Mouse (Mus musculus) stomach, postnatal 0 days (tissue): Measurements from ENCODE around the gene Fbxo4. TPM values are rescaled to one million over a fixed set of nuclear protein-coding genes. Genes with fewer than 3 reads are reported as not detected.

Experiments
- ATAC-seq: fragments of 200-750 bp; cut with Nextera tagmentation; 2 replicates; pipeline ENCODE4 v1.8.0; 2017; ENCODE audit not compliant: low FRiP score, low TSS enrichment
- DNase-seq: peaks from one replicate; pipeline ENCODE4 v3.0.0-alpha.2; 2016; ENCODE audit warnings: low spot score
- H3K27ac ChIP-seq: fragments of 300-500 bp; sonication (generic); replicated peaks from 2 replicates; pipeline ENCODE4 v1.5.1; 2014; ENCODE audit warnings: mild to moderate bottlenecking, control low read depth
- H3K27me3 ChIP-seq: fragments of 300-500 bp; sonication (generic); 2 replicates; pipeline ENCODE4 v1.6.1; 2014; ENCODE audit warnings: low read length; ENCODE audit not compliant: control insufficient read depth, insufficient read depth
- H3K36me3 ChIP-seq: fragments of 300-500 bp; sonication (generic); 2 replicates; pipeline ENCODE4 v1.6.1; 2014; ENCODE audit warnings: low read length, mixed read lengths; ENCODE audit not compliant: control insufficient read depth, insufficient read depth
- H3K4me1 ChIP-seq: fragments of 300-500 bp; sonication (generic); replicated peaks from 2 replicates; pipeline ENCODE4 v1.6.1; 2014; ENCODE audit warnings: antibody characterized with exemption; ENCODE audit not compliant: control insufficient read depth, insufficient read depth
- H3K4me2 ChIP-seq: fragments of 300-500 bp; sonication (generic); replicated peaks from 2 replicates; pipeline ENCODE4 v1.6.1; 2014; ENCODE audit warnings: low read depth, mild to moderate bottlenecking, control low read depth, moderate library complexity
- H3K4me3 ChIP-seq: fragments of 300-500 bp; sonication (generic); 2 replicates; pipeline ENCODE4 v1.5.1; 2014; ENCODE audit warnings: low read depth, low read length, control low read depth
- H3K9ac ChIP-seq: fragments of 300-500 bp; sonication (generic); 2 replicates; pipeline ENCODE4 v1.6.1; 2014; ENCODE audit warnings: mild to moderate bottlenecking, low read length, control low read depth, mixed read lengths
- H3K9me3 ChIP-seq: fragments of 300-500 bp; sonication (generic); 2 replicates; pipeline ENCODE4 v1.6.1; 2016; ENCODE audit warnings: low read length; ENCODE audit not compliant: control insufficient read depth
- CTCF ChIP-seq: IDR thresholded peaks from 2 replicates; pipeline ENCODE4 v1.5.1; 2016; ENCODE audit warnings: antibody characterized with exemption, low read depth, mild to moderate bottlenecking, moderate library complexity
- EP300 ChIP-seq: optimal IDR thresholded peaks from 2 replicates; pipeline ENCODE3; 2016; ENCODE audit warnings: antibody characterized with exemption
- whole genome bisulfite sequencing: fragments of 180-500 bp; shearing (Covaris S2); extraction: QIAGEN DNeasy Blood & Tissue Kit; methylation state at CpG from one replicate; pipeline ENCODE4 v1.1.7; 2014; 5-methylcytosine and 5-hydroxymethylcytosine counted together
- polyA plus RNA-seq: library from polyadenylated mRNA; unstranded; fragments of >200 nt; fragmentation: Nextera tagmentation; extraction: Ambion mirVana; gene quantifications from 2 replicates; pipeline ENCODE4 v1.2.1, GENCODE M21; 2015

Fbxo4 gene
- polyA plus RNA-seq, 1 experiment from 2014 or later = 17.3 TPM

DNA sequence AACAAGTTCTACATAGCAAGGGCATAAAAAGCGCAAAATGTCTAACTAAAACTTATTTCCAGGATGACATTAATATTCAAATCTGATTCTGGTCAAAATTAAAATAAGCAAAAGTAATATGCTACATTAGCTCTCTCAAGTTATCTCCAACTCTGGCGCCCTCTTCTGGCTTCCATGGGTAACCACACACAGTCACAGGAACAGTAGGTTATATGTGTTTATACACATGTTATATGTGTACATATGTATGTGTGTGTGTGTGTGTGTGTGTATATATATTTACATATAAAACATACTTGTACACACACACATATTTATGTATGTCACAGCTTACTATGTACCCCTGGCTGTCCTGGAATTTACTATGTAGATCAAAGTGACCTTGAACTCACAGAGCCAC lies 8.6 kb upstream of the Fbxo4 start:
- Histone ChIP-seq H3K9ac (no peak overlapping the region), H3K27ac (no peak overlapping the region), H3K4me1 (no peaks in the 10 kb centered on the region), H3K9me3 (no peaks in the 10 kb centered on the region), H3K4me2 (no peak overlapping the region), H3K27me3 (no peaks in the 10 kb centered on the region), H3K4me3 (no peak overlapping the region), H3K36me3 (peaks cover 21% of the 10 kb centered on the region)
- WGBS = 58% methylated on average over 2 of the region's 2 CpGs
- TF ChIP-seq EP300 (no peak), CTCF (peak; percentile 80)
- ATAC-seq (no peak), DNase-seq (peak; percentile 36)

DNA sequence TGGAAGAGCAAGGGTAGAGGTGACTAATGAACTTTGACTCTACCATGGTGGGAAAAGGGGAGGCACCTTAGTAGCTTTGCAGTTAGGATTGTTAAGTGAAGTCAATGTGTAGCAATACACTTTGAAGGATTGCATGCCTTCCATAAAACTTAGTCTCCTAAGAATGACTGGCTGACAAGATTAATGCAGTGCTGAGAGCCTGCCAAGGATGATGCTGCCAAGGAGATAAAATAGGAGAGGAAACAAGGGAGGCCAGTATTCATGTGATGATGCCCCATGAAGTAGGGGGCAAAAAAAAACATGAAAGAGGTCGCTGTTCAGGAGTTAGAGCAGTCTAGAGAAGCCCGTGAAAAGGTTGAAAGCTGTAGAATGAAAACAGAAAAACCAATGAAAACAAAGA lies 5.5 kb upstream of the Fbxo4 start:
- Histone ChIP-seq H3K27me3 (no peaks in the 10 kb centered on the region), H3K9ac (no peak overlapping the region), H3K4me2 (no peak overlapping the region), H3K36me3 (peaks cover 9% of the 10 kb centered on the region; the same call in 1 of the 2 replicates), H3K4me3 (no peak overlapping the region), H3K27ac (no peak overlapping the region), H3K4me1 (no peaks in the 10 kb centered on the region), H3K9me3 (no peaks in the 10 kb centered on the region)
- DNase-seq (no peak), ATAC-seq (no peak)
- 86% methylated on average over 2 of the region's 2 CpGs for WGBS
- no peak for TF ChIP-seq CTCF
- no peak for TF ChIP-seq EP300

DNA sequence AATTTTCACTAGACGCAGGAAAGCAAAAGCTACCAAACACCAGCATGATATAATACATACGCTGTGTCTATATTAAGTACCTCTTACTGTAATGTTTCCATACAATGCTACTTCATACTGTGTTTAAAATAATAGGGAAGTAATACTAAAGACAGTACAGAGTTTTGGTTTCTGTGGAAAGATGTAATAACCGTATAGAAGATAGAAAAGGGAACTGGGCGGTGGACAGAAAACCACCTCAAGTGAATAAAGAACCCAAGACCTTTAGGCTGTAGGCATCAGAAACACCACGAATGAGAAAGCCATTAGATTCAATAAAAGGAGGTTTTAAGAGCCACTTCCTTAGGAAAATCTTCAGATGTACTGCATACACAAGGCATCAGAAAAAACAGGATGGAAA lies 3.4 kb upstream of the Fbxo4 start:
- DNase-seq (no peak), ATAC-seq (no peak)
- H3K9ac ChIP-seq = no peak overlapping the region
- no peaks in the 10 kb centered on the region for H3K4me1 ChIP-seq
- no peak overlapping the region for H3K4me2 ChIP-seq
- WGBS = 84% methylated on average over 5 of the region's 5 CpGs
- H3K9me3 ChIP-seq = no peaks in the 10 kb centered on the region
- H3K4me3 ChIP-seq = no peak overlapping the region
- no peak for TF ChIP-seq CTCF
- TF ChIP-seq EP300 = no peak
- peaks cover 9% of the 10 kb centered on the region; the same call in 1 of the 2 replicates for H3K36me3 ChIP-seq
- H3K27ac ChIP-seq = no peak overlapping the region
- H3K27me3 ChIP-seq = no peaks in the 10 kb centered on the region

DNA sequence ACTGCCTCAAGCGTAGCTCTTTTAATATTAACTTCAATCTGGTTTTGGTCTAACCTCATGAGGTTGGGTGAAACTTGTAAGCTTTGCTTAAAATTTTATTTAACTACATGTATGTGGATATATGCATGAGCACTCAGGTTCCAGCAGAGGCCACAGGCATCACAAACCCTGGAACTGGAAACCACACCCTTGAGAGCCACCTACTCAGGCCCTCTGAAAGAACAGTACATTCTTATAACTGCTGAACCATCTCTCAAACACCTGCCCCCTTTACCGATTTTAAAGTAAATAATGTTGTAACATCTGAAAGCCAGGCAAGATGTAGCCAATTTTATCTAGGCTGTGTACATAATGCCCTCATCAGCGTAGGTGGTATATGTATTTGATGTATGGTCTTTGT lies 498 bp upstream of the Fbxo4 start:
- peaks cover 1% of the 10 kb centered on the region; the same call in 1 of the 2 replicates for H3K36me3 ChIP-seq
- no peaks in the 10 kb centered on the region for H3K4me1 ChIP-seq
- H3K27ac ChIP-seq = peak overlapping the region; percentile 99
- no peaks in the 10 kb centered on the region for H3K9me3 ChIP-seq
- H3K4me2 ChIP-seq = peak overlapping the region; percentile 70
- peak overlapping the region; percentile 96; the same call in 1 of the 2 replicates for H3K9ac ChIP-seq
- ATAC-seq = no peak
- TF ChIP-seq CTCF (no peak), EP300 (no peak)
- H3K27me3 ChIP-seq = no peaks in the 10 kb centered on the region
- no peak for DNase-seq
- H3K4me3 ChIP-seq = peak overlapping the region; percentile 81
- 63% methylated on average over 3 of the region's 3 CpGs for WGBS

DNA sequence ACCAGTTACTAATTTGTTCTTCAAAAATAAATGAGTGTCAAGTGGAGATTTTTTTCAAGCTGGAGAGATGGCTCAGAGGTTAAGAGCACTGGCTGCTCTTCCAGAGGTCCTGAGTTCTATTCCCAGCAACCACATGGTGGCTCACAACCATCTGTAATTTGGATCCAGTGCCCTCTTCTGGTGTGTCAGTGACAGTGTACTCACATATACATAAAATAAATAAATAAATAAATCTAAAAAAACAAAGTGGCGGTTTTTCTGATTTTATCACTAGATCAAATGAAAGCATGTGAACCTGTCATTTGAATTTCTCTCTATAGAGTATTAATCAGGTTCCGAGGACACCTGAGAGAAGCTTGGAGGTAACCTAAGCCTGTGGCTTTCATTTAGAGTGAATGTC lies 1.1 kb downstream of the Fbxo4 start:
- Histone ChIP-seq H3K9me3 (no peaks in the 10 kb centered on the region), H3K4me1 (no peaks in the 10 kb centered on the region), H3K9ac (no peak overlapping the region), H3K36me3 (no peaks in the 10 kb centered on the region), H3K4me2 (no peak overlapping the region), H3K27ac (no peak overlapping the region), H3K4me3 (no peak overlapping the region), H3K27me3 (no peaks in the 10 kb centered on the region)
- no peak for TF ChIP-seq EP300
- TF ChIP-seq CTCF = peak; percentile 47
- DNase-seq (no peak), ATAC-seq (no peak)
- WGBS = 89% methylated on average over 2 of the region's 2 CpGs

DNA sequence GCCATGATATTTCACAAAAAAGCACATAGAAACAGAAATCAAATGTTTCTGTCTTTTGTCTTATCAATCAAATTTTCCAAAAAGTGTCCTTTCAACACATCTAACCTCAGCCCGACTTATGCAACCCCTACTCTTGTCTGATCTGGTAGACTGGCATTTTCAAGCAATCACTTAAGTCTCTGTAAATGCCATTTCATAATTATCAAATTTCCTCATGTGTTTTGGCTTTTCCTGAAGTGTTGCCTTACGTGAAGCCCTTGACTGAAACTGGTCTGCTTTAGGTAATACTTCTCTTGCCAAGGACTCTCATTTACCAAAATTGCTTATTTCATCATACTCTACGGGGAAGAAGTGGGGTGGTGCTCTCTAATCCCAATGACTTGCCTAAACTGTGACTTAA lies 6.1 kb downstream of the Fbxo4 start:
- H3K36me3 ChIP-seq = 0 out of 2 replicates have a peak, but pooled peaks cover 4% of the 10 kb centered on the region
- no peak for ATAC-seq
- TF ChIP-seq EP300 (no peak), CTCF (no peak)
- DNase-seq = no peak
- no peak overlapping the region for H3K9ac ChIP-seq
- WGBS = 89% methylated on average over 3 of the region's 3 CpGs
- no peak overlapping the region for H3K4me2 ChIP-seq
- no peaks in the 10 kb centered on the region for H3K4me1 ChIP-seq
- H3K4me3 ChIP-seq = no peak overlapping the region
- H3K27ac ChIP-seq = no peak overlapping the region
- H3K9me3 ChIP-seq = no peaks in the 10 kb centered on the region
- no peaks in the 10 kb centered on the region for H3K27me3 ChIP-seq
